Mouse (Mus musculus) mature B cell (primary cell): ENCODE results near the gene Dock1.

Experiments used
- in situ Hi-C: fragments of 300-500 bp; cut with MboI; formaldehyde crosslinking; loops from 2 replicates; pipeline ENCODE4 v1.14.3; 2019

Gene Dock1

DNA sequence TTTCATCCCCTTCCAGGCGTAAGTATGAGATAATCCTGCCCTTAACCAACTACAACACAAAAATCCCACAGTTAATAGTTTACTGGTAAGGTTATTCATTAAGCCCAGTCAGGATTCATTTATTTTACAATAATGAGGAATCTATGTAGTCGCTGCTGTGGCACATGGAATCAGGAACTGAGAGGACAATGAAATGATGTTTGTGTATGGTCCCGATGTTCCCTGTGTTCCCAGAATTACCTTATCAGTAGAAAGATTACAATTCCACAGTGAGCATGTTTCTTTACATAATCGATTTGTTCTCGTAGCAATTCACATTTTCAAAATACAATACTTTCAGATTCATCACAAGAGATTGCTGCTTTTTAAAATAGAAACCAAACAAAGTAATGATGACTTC, 83.0 kb downstream of the Dock1 start:
- in situ Hi-C loops: no loop called here

DNA sequence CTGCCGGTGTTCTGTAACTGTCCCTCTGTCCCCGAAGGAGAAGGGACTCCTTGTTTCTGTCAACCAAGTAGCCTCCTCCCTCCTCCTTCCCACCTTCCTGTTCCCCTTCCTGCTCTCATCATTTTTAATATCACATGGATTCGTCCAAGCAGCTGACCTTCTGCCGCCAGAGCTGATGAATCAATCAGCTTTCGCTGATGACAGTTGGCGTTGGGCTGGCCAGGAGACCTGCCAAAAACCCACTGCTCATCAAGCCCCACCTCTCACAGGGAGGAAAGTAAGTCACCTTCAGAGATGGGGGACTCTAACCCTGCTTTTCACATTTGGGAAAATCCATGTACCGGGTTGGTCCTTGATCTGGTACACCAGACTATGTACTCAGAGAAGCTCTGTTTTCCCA, 87.2 kb downstream of the Dock1 start:
- in situ Hi-C loops: no loop called here

DNA sequence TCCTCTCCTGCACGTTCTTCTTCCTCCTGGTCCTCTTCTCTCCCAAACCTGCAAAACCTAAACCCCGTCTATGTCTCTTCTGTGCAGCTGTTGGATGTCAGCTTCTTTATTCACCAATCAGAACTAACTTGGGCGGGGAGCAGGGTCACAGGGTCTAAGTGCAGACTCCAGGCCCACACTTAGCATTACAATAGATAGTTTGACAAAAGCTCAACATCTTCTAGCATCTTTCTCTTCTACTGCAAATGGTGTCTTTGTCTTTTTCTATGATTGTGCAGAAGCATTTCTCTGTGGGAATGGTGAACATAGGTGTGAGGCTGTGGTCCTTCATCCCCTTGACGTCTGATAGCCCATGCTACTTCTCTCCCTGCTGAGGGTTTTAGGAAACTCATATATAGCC, 91.3 kb downstream of the Dock1 start:
- in situ Hi-C loops: no loop called here

DNA sequence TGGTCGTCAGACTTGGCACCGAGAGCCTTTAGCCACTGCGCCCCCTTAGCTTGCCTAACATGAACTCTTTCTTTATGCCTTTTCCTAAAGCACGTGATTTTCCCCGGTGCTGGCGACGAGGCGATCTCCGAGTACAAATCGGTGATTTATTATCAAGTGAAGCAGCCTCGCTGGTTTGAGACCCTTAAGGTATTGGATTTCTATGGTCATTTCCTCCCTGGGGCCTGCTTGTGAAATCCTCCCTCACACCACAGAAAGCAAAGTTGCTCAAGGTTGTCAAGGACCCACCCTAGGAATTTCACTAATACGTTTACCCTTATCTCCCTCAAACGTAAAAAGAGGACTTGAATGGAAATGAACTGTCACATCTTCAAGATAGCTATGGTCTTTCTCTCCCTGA, 94.7 kb downstream of the Dock1 start:
- in situ Hi-C loops: no loop called here

DNA sequence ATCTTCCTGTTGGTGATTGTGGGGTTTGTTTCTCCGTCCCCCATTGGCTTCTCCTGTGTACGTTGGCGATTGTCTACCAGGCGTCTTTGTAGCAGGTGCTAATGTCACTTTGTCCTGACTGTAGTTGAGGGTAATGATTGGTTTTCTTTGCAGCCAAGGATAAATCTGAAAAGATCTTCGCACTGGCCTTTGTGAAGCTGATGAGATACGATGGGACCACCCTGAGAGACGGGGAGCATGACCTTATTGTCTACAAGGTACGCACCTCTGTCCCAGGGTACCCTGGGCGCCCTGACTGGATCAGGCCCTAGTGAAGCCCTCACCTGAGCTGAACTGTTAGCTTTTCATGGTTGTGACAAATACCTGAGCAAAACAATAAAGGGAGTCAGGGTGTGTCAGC, 100.9 kb downstream of the Dock1 start:
- in situ Hi-C loops: no loop called here

DNA sequence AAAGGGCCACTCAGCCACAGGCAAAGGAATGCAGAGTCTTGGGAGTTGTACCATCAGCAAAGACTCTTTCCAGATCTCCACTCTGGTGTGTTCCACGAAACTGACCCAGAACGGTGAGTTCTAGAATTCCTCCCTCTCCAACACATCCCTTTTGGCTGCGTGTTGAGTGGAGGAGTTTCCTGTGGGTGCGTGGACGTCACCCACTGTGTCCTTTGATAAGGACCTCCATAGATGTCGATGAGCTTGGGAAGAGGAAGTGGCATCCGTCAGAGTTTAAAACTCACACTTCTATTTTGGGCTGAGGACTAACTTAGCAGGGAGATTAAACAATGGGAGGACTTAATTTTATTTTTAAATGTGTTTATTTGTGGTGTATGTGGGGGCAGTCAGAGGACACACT, 101.9 kb downstream of the Dock1 start:
- in situ Hi-C loops: no loop called here

DNA sequence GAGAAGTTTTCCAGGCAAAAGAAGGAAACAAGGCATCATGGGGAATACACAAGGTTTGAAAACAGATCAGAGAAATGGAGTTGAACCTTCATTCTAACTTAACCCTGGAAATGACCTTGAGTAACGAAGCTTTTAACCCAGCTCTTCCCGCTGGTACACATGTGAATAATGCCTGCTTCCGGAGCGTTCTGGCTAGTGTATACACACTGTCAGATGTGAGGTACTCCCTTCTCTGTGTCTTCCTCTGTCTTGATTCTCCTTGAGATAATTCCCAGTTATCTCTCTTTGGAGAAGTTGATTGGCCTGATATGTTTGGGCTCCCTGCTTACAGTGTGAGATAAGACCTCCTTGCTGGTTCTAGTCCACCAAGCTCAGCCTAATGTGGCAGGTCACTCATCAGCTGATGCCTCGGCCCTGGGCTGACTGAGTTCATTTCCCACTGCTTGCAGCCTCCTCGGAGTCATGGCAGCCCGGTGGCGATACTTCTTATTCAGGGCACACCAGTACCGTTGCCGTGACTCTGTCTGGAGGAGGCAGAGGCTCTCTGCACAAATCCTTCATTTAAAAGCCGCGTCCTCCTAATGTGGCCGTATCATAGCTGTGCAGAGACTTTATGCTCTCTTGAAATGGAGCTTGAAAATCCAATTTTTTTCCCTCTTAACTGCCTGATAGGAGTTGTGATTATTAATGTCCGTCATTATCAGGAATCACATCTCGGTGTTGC, 102.6 kb downstream of the Dock1 start:
- in situ Hi-C loops: no loop called here

DNA sequence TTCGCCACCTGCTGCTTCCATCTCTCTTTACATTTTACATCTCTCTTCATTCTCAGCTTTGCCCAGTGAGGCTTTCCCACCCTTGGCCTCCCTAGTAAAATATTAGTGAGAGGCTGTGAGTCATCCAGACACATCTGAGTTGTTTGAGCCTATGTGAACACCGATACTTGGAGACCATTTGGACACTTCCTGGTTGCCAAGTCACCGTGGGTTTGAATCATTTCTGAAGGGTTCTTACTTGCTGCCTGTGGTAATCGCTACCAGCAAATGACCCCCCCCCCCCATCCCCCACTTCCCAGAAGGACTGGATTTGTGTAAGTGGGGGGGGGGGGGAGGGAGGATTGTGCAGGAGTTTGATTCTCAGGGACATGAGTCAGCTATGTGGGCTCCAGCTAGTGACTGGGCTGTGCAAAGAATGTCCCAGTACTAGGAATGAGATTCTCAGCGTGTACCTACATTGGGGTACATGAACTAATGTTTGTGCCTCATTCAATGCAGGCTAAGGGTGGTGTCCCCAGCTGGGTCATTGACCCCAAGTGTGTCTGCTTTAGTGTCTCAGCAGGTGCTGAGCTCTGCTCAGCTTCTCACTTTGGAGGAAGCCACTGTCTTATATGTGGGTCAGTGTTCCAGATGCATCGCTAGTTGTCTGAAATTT, 103.4 kb downstream of the Dock1 start:
- in situ Hi-C loops: no loop called here

DNA sequence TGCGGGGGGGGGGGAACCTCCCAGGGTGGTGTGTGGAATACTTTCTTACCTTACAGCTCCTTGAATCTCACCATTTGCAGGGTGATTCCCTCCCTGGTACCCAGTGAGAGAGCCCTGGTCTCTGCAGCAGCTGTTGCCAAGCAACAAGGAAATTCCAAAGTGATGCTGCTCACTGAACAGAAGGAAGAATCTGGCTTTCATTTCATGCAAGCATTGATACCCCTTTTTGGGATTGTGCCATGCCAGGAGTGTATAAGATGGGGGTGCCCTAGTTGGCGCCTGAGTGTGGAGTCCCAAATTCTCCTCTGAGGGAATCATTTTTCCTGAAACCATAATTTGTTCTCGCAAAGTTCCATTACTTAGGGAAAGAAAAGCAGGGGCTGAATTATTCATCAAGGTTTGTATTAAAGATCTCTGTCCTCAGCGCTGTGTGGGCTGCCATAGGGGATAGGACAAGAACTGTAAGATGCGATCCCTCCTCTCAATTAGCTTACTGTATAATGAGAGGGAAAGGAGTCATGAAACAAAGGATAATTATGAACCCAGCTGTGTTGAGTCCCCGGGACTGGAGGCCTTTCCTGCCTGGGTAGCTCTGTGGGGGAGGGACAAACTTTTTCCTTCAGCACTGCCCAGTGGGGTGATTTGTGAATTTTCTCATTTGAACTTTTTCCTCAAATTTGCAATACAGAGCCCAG, 104.2 kb downstream of the Dock1 start:
- in situ Hi-C loops: no loop called here

DNA sequence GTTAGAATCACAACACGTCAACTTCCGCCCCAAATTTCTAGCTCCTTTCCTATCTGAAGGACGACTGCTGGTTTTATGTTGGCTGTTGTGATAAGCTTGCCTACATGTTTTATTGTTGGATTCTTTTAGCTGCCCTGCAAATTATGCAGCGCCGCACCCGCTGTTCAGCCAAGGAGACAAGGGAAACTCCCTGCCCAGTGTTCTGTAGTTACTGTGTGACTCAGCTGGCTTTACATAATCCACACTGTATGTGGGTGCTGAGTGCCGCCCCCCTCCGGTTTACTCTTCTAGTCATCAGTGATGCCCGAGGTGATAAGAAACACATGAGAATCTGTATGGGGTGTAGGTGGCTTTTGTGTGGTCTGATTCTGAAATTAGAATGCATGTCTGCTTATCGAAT, 105.2 kb downstream of the Dock1 start:
- in situ Hi-C loops: no loop called here

DNA sequence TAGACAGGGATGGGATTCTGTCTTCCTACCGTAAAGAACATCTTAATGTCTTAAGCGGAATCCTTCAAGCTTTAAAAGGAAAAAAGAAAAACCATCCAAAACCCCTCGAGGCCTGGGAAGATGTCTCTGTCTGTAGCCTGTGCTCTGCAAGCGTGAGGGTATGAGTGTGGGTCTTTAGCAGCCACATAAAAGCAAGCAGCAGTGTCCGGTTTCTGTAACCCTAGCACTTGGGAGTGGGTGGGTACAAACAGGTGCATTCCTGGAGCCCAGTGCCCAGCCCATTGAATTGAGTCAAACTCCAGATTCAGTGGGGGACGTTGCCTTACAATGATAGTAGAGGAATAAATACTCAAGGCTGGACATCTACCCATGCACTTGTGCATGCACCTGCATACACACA, 105.9 kb downstream of the Dock1 start:
- in situ Hi-C loops: no loop called here

DNA sequence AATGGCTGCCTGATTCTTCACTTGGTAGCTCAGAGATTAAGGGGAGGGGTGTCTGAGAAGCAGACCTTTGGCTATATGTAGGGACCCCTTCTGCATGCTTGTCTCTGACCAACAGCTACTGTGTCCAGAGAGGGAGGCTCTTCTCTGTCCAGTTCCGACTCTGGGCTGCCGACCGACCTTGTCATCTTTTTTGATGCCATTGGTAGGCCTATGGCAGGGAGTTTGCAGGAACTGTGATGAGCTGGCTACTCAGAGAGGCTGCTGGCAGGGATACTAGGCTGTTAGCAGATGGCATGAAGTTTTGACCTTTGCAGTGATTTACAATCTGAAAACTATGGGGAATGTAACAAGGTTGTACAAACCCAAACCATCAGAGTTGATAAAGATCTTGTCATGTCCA, 109.3 kb downstream of the Dock1 start:
- in situ Hi-C loops: no loop called here

DNA sequence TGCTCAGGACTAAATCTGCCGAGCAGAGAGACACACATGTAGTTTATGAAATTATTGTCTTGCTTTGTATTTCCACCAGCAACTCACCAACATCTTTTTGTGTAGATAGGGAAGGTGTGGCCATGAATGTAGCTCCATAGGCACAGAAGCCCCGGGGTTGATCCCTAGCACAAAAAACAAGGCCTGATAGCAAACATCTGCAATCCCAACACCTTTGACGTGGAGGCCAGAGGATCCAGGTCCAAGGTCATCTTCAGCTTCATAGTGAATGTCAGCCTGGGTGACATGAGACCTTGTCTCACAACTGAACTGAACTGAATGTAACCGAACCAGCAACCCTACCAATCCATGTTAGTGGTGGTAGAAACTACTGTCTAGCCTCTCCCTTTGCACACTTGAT, 116.7 kb downstream of the Dock1 start:
- in situ Hi-C loops: no loop called here

DNA sequence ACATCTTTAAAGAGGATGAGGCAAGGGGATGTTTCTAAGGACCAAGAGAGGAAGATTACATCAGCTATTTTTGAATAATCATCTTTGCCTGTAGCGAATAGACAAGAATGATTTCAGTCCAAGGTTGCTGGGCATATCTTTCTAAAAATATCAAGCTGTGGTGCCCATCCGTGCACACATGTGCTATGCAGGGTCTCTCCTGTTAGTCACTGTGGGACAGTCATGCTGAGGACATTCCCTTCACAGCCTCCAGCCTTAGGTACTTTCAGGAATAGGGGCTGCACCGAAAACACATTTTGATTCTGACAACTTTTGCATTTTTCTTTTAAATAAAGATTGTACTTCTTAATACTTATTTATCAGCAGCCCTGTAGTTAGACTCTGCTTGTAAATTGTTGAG, 124.4 kb downstream of the Dock1 start:
- in situ Hi-C loops: no loop called here

DNA sequence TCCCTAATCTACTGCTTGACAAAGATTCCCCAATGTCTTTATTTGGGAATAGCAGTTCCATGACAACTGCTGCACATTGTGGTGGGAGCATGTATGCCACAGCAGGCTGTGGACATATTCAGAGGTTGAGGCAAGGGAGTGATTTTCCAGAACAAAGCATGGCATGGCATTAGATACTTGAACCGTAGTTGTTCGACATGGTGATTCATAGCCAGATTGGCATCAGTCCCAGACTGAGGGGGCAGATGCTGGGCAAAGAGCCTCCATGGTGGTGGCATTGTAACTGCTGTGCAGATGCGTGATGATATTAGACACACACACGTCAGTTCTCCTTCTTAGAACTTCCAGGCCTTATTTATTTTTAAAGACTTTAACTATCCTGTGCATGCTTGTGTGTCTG, 129.6 kb downstream of the Dock1 start:
- in situ Hi-C loops: no loop called here

DNA sequence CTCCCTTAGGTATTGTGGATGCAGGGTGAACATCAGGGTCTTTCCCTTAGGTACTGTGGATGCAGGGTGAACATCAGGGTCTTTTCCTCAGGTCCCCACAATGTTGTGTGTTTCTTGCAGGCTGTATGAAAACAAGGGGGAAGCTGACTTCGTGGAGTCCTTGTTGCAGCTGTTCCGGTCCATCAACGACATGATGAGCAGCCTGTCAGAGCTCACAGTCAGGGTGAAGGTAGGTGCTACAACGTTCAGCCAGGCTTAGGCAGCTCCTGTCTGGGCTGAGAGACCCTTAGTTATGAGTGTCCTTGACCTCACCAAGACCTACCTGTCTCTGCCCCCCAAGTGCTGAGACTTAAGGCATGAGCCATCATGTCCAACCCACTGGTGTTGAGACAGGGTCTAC, 134.0 kb downstream of the Dock1 start:
- in situ Hi-C loops: no loop called here

DNA sequence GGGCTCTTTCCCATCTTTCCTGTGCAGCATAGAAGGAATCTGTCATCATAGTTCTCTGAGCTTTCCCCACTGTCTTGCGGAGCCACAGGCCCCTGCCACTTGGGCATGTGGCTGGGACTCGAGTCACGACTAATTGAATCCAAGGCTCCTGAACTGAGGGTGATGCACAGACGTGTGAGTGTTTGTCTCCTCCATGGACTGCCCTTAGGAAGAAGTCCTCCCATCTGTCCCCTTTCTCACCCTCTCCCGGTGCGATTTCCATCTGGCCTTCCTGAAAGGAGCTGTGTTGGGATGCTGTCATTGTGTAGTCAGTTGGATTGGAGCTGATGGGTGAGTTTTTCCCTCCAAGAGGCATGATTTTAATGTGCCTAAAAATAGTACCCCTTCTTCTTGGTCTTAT, 136.3 kb downstream of the Dock1 start:
- in situ Hi-C loops: no loop called here

DNA sequence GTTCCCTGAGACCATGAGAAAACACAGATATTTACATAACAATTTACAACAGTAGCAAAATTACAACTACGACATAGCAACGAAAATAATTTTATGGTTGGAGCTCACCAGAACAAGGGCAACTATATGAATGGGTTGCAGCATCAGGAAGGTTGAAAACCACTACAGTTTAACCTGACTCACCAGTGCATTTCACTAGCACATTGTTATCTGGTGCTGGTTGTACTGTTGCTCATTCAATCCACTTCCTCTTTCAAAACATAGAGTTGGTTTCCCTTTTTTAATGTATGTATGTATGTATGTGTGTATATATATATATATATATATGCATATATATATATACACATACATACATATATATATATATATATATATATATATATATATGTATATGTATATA, 138.0 kb downstream of the Dock1 start:
- in situ Hi-C loops: no loop called here

DNA sequence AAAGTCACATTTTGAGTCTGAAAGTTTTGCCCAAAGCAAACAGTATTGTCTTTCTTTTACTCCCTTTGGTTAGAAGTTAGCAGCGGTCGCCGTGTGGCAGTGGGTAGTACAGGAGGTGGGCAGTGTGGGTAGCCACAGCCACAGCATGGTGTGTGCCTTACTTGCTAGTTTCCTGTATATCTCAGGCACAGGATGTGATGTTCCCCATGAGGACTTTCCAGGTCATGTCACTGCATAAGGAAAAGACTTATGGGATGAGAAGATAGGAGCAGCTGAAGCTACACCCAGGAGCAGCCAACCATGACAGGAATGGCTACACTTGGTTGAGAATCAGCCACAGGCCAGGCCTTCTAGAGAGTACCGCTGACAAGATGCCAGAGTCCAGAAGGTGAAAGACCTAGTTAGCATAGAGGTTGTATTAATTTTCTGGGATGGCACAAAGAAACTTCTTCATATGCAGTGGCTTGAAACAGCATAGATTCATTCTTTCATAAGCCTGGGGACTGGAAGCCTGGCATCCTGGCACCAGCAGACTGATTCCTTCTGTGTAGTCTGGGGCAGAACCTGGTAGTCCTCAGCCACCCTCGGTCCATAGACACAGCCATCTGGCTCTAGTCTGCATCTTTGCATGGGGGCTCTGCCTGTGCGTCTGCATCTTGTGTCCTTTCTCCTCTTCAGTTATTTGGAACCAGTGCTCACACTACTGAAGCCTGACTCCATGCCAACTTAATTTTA, 139.0 kb downstream of the Dock1 start:
- in situ Hi-C loops: no loop called here

DNA sequence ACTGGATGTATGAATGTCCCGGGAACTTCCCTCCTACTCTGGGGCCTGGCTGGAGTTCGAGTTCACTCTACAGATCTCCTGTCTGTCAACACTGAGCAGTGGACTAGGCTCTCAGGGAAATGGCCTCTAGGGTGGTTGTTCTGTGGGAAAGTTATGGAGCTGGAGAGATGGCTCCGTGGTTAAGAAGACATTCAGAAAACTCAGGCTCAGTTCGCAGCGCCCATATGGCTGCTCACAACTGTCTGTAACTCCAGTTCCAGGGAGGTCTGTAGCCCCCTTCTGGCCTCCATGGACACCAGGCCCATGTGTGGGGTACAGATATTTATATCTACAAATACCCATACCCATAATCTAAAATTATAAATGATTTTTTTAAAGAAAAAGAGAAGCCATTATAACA, 148.0 kb downstream of the Dock1 start:
- in situ Hi-C loops: no loop called here

DNA sequence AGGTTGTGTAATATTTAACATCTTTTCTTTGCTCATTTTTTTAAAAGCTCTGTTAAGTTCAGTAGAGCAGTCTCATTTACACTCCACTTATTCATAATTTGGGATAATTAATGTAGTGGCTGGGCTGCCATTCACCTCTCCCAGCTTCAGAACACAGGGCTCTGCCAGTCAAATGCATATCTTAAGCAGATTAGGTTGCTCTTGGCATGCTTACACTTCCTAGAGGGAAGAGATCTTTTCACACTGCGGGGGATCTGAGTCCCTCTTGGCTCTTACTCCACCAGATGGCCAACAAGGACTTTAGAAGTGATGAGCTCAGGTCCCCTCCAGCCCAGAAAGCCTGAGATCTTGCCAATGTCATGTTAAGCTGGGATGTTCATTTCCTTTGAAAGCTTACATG, 150.8 kb downstream of the Dock1 start:
- in situ Hi-C loops: no loop called here

DNA sequence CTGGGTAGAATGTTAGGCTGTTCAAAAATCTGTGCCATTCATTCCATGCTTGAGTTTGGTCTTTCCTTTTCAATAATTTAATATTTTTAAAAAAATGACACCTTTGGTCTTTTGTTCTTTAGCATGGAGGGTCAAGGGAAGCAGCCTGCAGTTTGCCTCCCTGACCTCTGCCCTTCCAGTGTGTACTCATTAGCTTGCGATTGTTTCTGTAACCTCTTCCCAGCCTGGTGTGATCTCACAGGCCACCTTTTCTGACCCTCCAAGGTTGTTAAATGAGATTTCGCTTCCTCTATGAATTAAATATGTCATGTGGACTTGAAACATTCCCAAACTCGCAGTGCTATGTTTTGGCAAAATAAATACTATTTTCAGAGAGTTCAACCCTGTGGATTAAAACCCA, 151.6 kb downstream of the Dock1 start:
- in situ Hi-C loops: no loop called here

DNA sequence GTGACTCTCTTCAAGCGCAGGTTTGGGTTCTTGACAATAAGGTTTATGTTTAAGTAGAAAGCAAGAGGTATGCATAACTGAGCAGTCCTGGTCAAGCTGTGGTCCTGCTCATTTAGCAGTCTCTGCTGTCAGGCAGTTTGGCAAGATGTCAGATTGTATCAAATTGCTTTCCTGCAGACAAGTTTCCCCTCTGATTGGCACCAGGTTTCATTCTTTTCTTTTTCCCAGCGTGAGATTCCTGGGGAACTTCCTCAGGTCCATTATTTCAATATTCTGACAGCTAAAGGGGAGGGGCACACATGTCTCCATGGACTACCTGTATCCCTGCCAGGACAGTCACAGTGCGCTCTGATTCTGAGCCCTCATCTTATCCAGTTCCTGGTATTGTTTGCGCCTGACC, 153.4 kb downstream of the Dock1 start:
- in situ Hi-C loops: no loop called here
